Mouse (Mus musculus): ENCODE data around the gene Lrrc26. TPM values are rescaled to one million over a fixed set of nuclear protein-coding genes. Genes with fewer than 3 reads are reported as not detected.

Gene Lrrc26
- polyA plus RNA-seq, 1 experiment from 2014 or later, result 0.22 TPM

DNA sequence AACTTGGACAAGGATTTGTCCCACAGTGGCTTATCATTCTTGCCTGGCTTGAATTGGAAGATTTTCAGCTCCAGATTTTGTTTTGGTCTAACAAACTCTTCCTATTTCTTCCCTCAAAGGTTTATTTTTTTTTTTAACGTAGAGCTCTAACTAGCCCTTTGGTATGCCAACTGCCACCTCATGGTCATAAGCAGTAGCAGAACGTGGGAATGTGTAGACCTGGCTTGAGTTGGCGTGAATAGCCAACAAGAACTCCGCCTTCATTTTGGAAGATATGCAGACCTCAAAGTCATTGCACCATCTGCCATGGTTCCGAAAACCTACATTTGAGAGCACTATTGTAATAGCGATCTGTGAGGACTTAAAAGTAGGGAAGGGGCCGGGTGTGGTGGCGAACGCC is 41.8 kb downstream of the Lrrc26 start:
- Histone ChIP-seq H3K4me3 (peak overlapping the region; percentile 82), H3K36me3 (peaks cover 27% of the 10 kb centered on the region), H3K27ac (no peak overlapping the region), H3K9me3 (no peaks in the 10 kb centered on the region), H3K4me2 (peak overlapping the region; percentile 90), H3K27me3 (peaks cover 2% of the 10 kb centered on the region; the same call in 1 of the 2 replicates), H3K9ac (peak overlapping the region; percentile 94), H3K4me1 (peaks cover 19% of the 10 kb centered on the region)
- 67% methylated on average over 9 of the region's 9 CpGs for whole genome bisulfite sequencing
- no peak for ATAC-seq (ENCODE audit: insufficient number of reproducible peaks, insufficient read depth, low FRiP score, low TSS enrichment, low read depth)

- WGBS, result under 1% methylated on average over 78 of the region's 78 CpGs
Measured at GRCm38 (mm10) chr2:25332286-25333160, 42.8 kb downstream of the Lrrc26 start, which contains the start of gene Man1b1. Gene Man1b1 (plus strand): TSS chr2:25332338.

GRCm38 (mm10) chr2:25333569-25333968 is 43.9 kb downstream of the Lrrc26 start:
- Histone ChIP-seq H3K27ac (no peak overlapping the region), H3K36me3 (peaks cover 48% of the 10 kb centered on the region), H3K4me3 (peak overlapping the region; percentile 82), H3K4me2 (peak overlapping the region; percentile 90), H3K27me3 (no peaks in the 10 kb centered on the region), H3K4me1 (peaks cover 19% of the 10 kb centered on the region), H3K9me3 (no peaks in the 10 kb centered on the region), H3K9ac (peak overlapping the region; percentile 94)
- no peak for ATAC-seq (ENCODE audit: insufficient number of reproducible peaks, insufficient read depth, low FRiP score, low TSS enrichment, low read depth)
- 77% methylated on average over 2 of the region's 2 CpGs for WGBS

More at GRCm38 (mm10) chr2:25332286-25333160, 42.8 kb downstream of the Lrrc26 start, which contains the start of gene Man1b1:
- Histone ChIP-seq H3K4me1 (peaks cover 19% of the 10 kb centered on the region), H3K27me3 (no peaks in the 10 kb centered on the region), H3K4me2 (peak within 1 kb of the TSS; percentile 90), H3K9ac (peak within 1 kb of the TSS; percentile 94), H3K4me3 (peak within 1 kb of the TSS; percentile 82), H3K36me3 (peaks cover 37% of the 10 kb centered on the region), H3K9me3 (no peaks in the 10 kb centered on the region), H3K27ac (peak within 1 kb of the TSS; percentile 87)
- ATAC-seq (ENCODE audit: insufficient number of reproducible peaks, insufficient read depth, low FRiP score, low TSS enrichment, low read depth), result peak; percentile 95

GRCm38 (mm10) chr2:25338303-25338702 is 48.6 kb downstream of the Lrrc26 start:
- ATAC-seq (ENCODE audit: insufficient number of reproducible peaks, insufficient read depth, low FRiP score, low TSS enrichment, low read depth), result no peak
- Histone ChIP-seq H3K36me3 (peaks cover 87% of the 10 kb centered on the region), H3K9me3 (no peaks in the 10 kb centered on the region), H3K4me2 (no peak overlapping the region), H3K4me1 (peaks cover 8% of the 10 kb centered on the region), H3K27ac (no peak overlapping the region), H3K27me3 (no peaks in the 10 kb centered on the region), H3K9ac (no peak overlapping the region), H3K4me3 (no peak overlapping the region)
- 94% methylated on average over 6 of the region's 6 CpGs for WGBS

Other genes starting within 250 kb of the Lrrc26 start
- 82.5 and 87.4 TPM in 2 replicates for gene Nsmf, start 235.6 kb upstream of the Lrrc26 start, polyA plus RNA-seq (2015; fragmentation: Nextera tagmentation; extraction: Ambion mirVana)
- not detected in 2 replicates for gene Entpd8, start 209.6 kb upstream of the Lrrc26 start, polyA plus RNA-seq (2015; fragmentation: Nextera tagmentation; extraction: Ambion mirVana)
- 0.17 TPM in 1 of 2 replicates, not detected in the other for gene Noxa1, start 194.8 kb upstream of the Lrrc26 start, polyA plus RNA-seq (2015; fragmentation: Nextera tagmentation; extraction: Ambion mirVana)
- 15.0 and 16.7 TPM in 2 replicates for gene Nrarp, start 109.2 kb upstream of the Lrrc26 start, polyA plus RNA-seq (2015; fragmentation: Nextera tagmentation; extraction: Ambion mirVana)
- 5.1 and 6.1 TPM in 2 replicates for gene Tor4a, start 93.0 kb upstream of the Lrrc26 start, polyA plus RNA-seq (2015; fragmentation: Nextera tagmentation; extraction: Ambion mirVana)
- 110 and 114 TPM in 2 replicates for gene Nelfb, start 78.4 kb upstream of the Lrrc26 start, polyA plus RNA-seq (2015; fragmentation: Nextera tagmentation; extraction: Ambion mirVana)
- gene Stpg3, start 75.3 kb upstream of the Lrrc26 start, polyA plus RNA-seq (2015; fragmentation: Nextera tagmentation; extraction: Ambion mirVana), result 0.15 TPM in 1 of 2 replicates, not detected in the other
- gene Fam166a, start 71.2 kb upstream of the Lrrc26 start, polyA plus RNA-seq (2015; fragmentation: Nextera tagmentation; extraction: Ambion mirVana), result not detected in 2 replicates
- 409 and 438 TPM in 2 replicates for gene Tubb4b, start 65.2 kb upstream of the Lrrc26 start, polyA plus RNA-seq (2015; fragmentation: Nextera tagmentation; extraction: Ambion mirVana)
- gene Slc34a3, start 55.6 kb upstream of the Lrrc26 start, polyA plus RNA-seq (2015; fragmentation: Nextera tagmentation; extraction: Ambion mirVana), result not detected in 2 replicates
- not detected in 2 replicates for gene Rnf224, start 53.1 kb upstream of the Lrrc26 start, polyA plus RNA-seq (2015; fragmentation: Nextera tagmentation; extraction: Ambion mirVana)
- 10.8 and 11.3 TPM in 2 replicates for gene Rnf208, start 47.7 kb upstream of the Lrrc26 start, polyA plus RNA-seq (2015; fragmentation: Nextera tagmentation; extraction: Ambion mirVana)
- gene Cysrt1, start 47.5 kb upstream of the Lrrc26 start, polyA plus RNA-seq (2015; fragmentation: Nextera tagmentation; extraction: Ambion mirVana), result 0.81 TPM in 1 of 2 replicates, not detected in the other
- gene AL732309.1, start 43.1 kb upstream of the Lrrc26 start, polyA plus RNA-seq (2015; fragmentation: Nextera tagmentation; extraction: Ambion mirVana), result 6.9 and 7.9 TPM in 2 replicates
- gene Tmem203, start 34.5 kb upstream of the Lrrc26 start, polyA plus RNA-seq (2015; fragmentation: Nextera tagmentation; extraction: Ambion mirVana), result 24.5 and 25.3 TPM in 2 replicates
- gene Tprn, start 27.3 kb upstream of the Lrrc26 start, polyA plus RNA-seq (2015; fragmentation: Nextera tagmentation; extraction: Ambion mirVana), result 7.5 and 8.2 TPM in 2 replicates
- gene Ssna1, start 17.5 kb upstream of the Lrrc26 start, polyA plus RNA-seq (2015; fragmentation: Nextera tagmentation; extraction: Ambion mirVana), result 231 and 246 TPM in 2 replicates
- gene Anapc2, start 17.4 kb upstream of the Lrrc26 start, polyA plus RNA-seq (2015; fragmentation: Nextera tagmentation; extraction: Ambion mirVana), result 137 and 143 TPM in 2 replicates
- not detected in 2 replicates for gene Tmem210, start 1.8 kb upstream of the Lrrc26 start, polyA plus RNA-seq (2015; fragmentation: Nextera tagmentation; extraction: Ambion mirVana)
- gene Grin1, start 29.3 kb downstream of the Lrrc26 start, polyA plus RNA-seq (2015; fragmentation: Nextera tagmentation; extraction: Ambion mirVana), result 0.38 and 1.2 TPM in 2 replicates
- 61.1 and 79.4 TPM in 2 replicates for gene Man1b1, start 42.4 kb downstream of the Lrrc26 start, polyA plus RNA-seq (2015; fragmentation: Nextera tagmentation; extraction: Ambion mirVana)
- gene Dpp7, start 66.4 kb downstream of the Lrrc26 start, polyA plus RNA-seq (2015; fragmentation: Nextera tagmentation; extraction: Ambion mirVana), result 23.0 and 25.5 TPM in 2 replicates
- gene Uap1l1, start 75.8 kb downstream of the Lrrc26 start, polyA plus RNA-seq (2015; fragmentation: Nextera tagmentation; extraction: Ambion mirVana), result 9.9 and 14.9 TPM in 2 replicates
- 38.9 and 47.9 TPM in 2 replicates for gene Sapcd2, start 82.4 kb downstream of the Lrrc26 start, polyA plus RNA-seq (2015; fragmentation: Nextera tagmentation; extraction: Ambion mirVana)
- 0.87 and 1.1 TPM in 2 replicates for gene Entpd2, start 106.0 kb downstream of the Lrrc26 start, polyA plus RNA-seq (2015; fragmentation: Nextera tagmentation; extraction: Ambion mirVana)
- 42.5 and 48.9 TPM in 2 replicates for gene Npdc1, start 109.4 kb downstream of the Lrrc26 start, polyA plus RNA-seq (2015; fragmentation: Nextera tagmentation; extraction: Ambion mirVana)
- 0.12 and 0.17 TPM in 2 replicates for gene Fut7, start 133.4 kb downstream of the Lrrc26 start, polyA plus RNA-seq (2015; fragmentation: Nextera tagmentation; extraction: Ambion mirVana)
- 2.9 and 4.0 TPM in 2 replicates for gene Abca2, start 138.8 kb downstream of the Lrrc26 start, polyA plus RNA-seq (2015; fragmentation: Nextera tagmentation; extraction: Ambion mirVana)
- 5.0 and 7.2 TPM in 2 replicates for gene Clic3, start 166.9 kb downstream of the Lrrc26 start, polyA plus RNA-seq (2015; fragmentation: Nextera tagmentation; extraction: Ambion mirVana)
- gene Paxx, start 171.2 kb downstream of the Lrrc26 start, polyA plus RNA-seq (2015; fragmentation: Nextera tagmentation; extraction: Ambion mirVana), result 29.4 and 35.9 TPM in 2 replicates
- 1.3 and 2.8 TPM in 2 replicates for gene Ptgds, start 180.1 kb downstream of the Lrrc26 start, polyA plus RNA-seq (2015; fragmentation: Nextera tagmentation; extraction: Ambion mirVana)
- not detected in 2 replicates for gene Lcn12, start 204.0 kb downstream of the Lrrc26 start, polyA plus RNA-seq (2015; fragmentation: Nextera tagmentation; extraction: Ambion mirVana)
- 75.1 and 81.1 TPM in 2 replicates for gene Fbxw5, start 210.8 kb downstream of the Lrrc26 start, polyA plus RNA-seq (2015; fragmentation: Nextera tagmentation; extraction: Ambion mirVana)
- gene C8g, start 211.8 kb downstream of the Lrrc26 start, polyA plus RNA-seq (2015; fragmentation: Nextera tagmentation; extraction: Ambion mirVana), result 5.8 and 6.2 TPM in 2 replicates